Mouse (Mus musculus) CD4-positive naive resting alpha-beta T cell, adult 57 days (primary cell): ENCODE measurements around the gene Mrps23. TPM values are rescaled to one million over a fixed set of nuclear protein-coding genes. Genes with fewer than 3 reads are reported as not detected.

ENCODE experiments used
- total RNA-seq: library from RNA; stranded (reverse); gene quantifications from one replicate; pipeline ENCODE4 v1.2.4, GENCODE M21; 2023

Mrps23 gene
- total RNA-seq: 59.9 TPM

GRCm38 (mm10) chr11:88203712-88204532 is at the start of gene Mrps23:
TSS of gene Mrps23 (plus strand) at chr11:88204388.

Other genes with a start within 250 kb of the Mrps23 start
- gene Dynll2, start 216.9 kb upstream of the Mrps23 start, total RNA-seq: 25.2 TPM
- gene Srsf1, start 157.0 kb upstream of the Mrps23 start, total RNA-seq: 328 TPM
- gene Vezf1, start 136.1 kb upstream of the Mrps23 start, total RNA-seq: 50.8 TPM
- gene Cuedc1, start 106.3 kb upstream of the Mrps23 start, total RNA-seq: 7.2 TPM
- not detected for gene Ccdc182, start 89.7 kb downstream of the Mrps23 start, total RNA-seq